Mouse (Mus musculus) spleen, adult 2 months (tissue): Measurements from ENCODE around the gene Ugt1a2. TPM values are rescaled to one million over a fixed set of nuclear protein-coding genes. Genes with fewer than 3 reads are reported as not detected.

Source experiments
- DNase-seq, 2 experiments: peaks; one replicate each; pipeline versions ENCODE4 v3.0.0 to v3.0.0-alpha.2; 2012 to 2021; ENCODE audit warnings: low spot score in 2 of 2, low read depth in 1 of 2
- H3K27ac ChIP-seq: fragments of 200-500 bp; 2 replicates; pipeline ENCODE4 v1.5.1; 2012; ENCODE audit warnings: low read length, inconsistent platforms; ENCODE audit not compliant: insufficient read depth
- H3K27me3 ChIP-seq: fragments of 200-500 bp; 2 replicates; pipeline ENCODE4 v1.6.1; 2012; ENCODE audit warnings: mild to moderate bottlenecking, moderate library complexity, low read length, inconsistent platforms; ENCODE audit not compliant: control insufficient read depth, insufficient read depth
- H3K36me3 ChIP-seq: fragments of 200-500 bp; 2 replicates; pipeline ENCODE4 v1.6.1; 2012; ENCODE audit warnings: mild to moderate bottlenecking, low read length, inconsistent platforms; ENCODE audit not compliant: control insufficient read depth, insufficient read depth
- H3K4me1 ChIP-seq: fragments of 200-500 bp; 2 replicates; pipeline ENCODE4 v1.6.1; 2011; ENCODE audit warnings: inconsistent platforms; ENCODE audit not compliant: control insufficient read depth, insufficient read depth, insufficient read length
- H3K4me3 ChIP-seq: fragments of 200-500 bp; 2 replicates; pipeline ENCODE4 v1.5.1; 2011; ENCODE audit warnings: mild to moderate bottlenecking, inconsistent platforms; ENCODE audit not compliant: insufficient read depth, insufficient read length; ENCODE audit errors: extremely low read depth
- CTCF ChIP-seq: fragments of 200-500 bp; IDR thresholded peaks from 2 replicates; pipeline ENCODE4 v1.5.1; 2011; ENCODE audit warnings: mild to moderate bottlenecking, inconsistent platforms; ENCODE audit not compliant: insufficient read depth, insufficient read length, insufficient replicate concordance; ENCODE audit errors: extremely low read depth
- POLR2A ChIP-seq: fragments of 200-500 bp; IDR thresholded peaks from 2 replicates; pipeline ENCODE4 v1.6.1; 2011; ENCODE audit warnings: low read depth, low read length, inconsistent platforms
- WGBS: fragments of 180-500 bp; shearing (Covaris S2); methylation state at CpG from one replicate; pipeline ENCODE4 v1.1.7; 2018; 5-methylcytosine and 5-hydroxymethylcytosine counted together
- polyA plus RNA-seq: library from polyadenylated mRNA; depleted of rRNA; stranded (reverse); fragments of >200 nt; gene quantifications from 2 replicates; pipeline ENCODE4 v1.2.3, GENCODE M21; 2012

Gene Ugt1a2
- polyA plus RNA-seq, 1 experiment: 0.13 TPM

DNA sequence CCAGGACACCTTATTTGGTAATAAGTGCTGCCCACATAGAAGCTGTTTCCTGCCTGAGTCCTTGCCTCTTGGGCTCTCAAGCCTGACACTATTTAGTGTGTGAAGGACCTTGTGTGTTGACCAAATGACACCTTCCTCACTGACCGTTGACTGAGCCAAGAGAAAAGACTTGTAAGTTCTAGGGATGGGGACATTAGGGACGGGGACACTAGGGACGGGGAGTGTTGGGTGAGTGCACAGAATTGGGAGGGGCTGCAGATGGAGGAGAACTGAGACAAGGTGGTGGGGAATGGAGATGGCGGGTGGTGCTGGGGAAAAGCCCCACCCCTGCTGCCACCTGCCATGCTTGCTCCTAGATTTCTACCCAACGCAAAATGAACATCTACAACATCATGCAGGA, 29.6 kb downstream of the Ugt1a2 start:
- Histone ChIP-seq H3K27me3 (no peaks in the 10 kb centered on the region), H3K27ac (no peak overlapping the region), H3K36me3 (no peaks in the 10 kb centered on the region), H3K4me1 (no peaks in the 10 kb centered on the region), H3K4me3 (no peak overlapping the region)
- 85% methylated on average over 5 of the region's 5 CpGs for whole genome bisulfite sequencing
- TF ChIP-seq POLR2A (no peak), CTCF (no peak)
- no peak for DNase-seq

DNA sequence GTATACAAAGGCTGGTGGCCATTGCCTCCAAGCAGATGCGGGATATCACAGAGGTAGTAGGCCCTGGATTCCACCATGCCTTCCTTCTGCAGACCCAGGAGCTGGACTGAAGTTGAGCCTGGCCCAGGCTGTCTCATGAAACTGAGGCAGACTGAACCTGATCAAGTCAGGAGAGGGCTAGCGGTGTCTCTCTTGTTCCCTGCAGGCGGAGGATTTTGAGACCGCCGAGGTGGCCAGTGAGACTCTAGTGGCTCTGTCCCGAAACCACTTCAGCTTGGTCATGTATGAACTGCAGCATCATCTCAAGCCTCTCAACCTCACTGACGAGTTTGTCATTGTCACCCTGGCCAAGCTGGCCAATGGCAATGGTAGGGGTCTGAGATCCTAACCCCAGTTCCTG, 30.0 kb downstream of the Ugt1a2 start:
- Histone ChIP-seq H3K27ac (no peak overlapping the region), H3K36me3 (no peaks in the 10 kb centered on the region), H3K4me3 (no peak overlapping the region), H3K4me1 (no peaks in the 10 kb centered on the region), H3K27me3 (no peaks in the 10 kb centered on the region)
- 72% methylated on average over 7 of the region's 7 CpGs for WGBS
- no peak for TF ChIP-seq CTCF
- TF ChIP-seq POLR2A: no peak
- no peak for DNase-seq

DNA sequence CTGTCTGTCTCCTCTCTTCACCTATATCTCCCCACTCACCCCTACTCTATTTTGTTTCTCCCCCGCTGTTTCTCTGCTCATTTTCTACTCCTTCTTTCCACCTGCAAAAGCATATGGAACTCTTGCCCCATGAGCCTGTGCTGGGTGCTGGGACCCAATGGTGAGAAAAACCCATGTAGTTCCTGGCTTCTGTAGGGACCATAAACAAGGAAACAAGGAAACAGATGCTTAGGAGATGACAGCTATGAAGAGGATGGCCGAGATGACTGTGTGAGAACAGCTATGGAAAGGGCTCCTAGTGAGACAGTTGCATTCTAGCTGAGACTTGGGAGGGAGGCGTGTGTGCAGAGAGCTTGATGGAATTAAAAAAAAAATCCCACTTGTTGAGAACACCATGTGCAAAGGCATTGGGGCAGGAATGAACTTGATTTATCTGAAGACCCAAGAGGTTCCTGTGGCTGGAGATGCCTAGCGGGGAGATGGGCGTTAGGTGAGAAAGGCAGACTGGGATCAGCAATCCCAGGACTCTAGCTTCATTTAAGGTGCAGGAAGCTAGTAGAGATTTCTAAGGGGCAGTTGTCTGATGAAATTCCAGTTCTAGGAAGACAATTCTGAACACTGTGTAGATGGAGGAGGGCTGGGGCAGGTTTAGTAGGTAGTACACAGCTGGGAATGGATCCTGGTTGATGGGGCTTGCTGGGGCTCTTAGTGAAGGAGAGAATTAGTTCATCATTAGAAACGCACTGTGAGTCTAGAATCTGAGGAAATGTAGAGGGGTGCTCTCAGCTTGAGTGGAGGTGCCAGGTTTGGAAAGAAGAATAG, 30.8 kb downstream of the Ugt1a2 start:
- no peaks in the 10 kb centered on the region for H3K36me3 ChIP-seq
- H3K27me3 ChIP-seq: no peaks in the 10 kb centered on the region
- no peak overlapping the region for H3K27ac ChIP-seq
- H3K4me1 ChIP-seq: no peaks in the 10 kb centered on the region
- no peak for DNase-seq
- 76% methylated on average over 6 of the region's 6 CpGs for WGBS
- TF ChIP-seq CTCF: no peak
- TF ChIP-seq POLR2A: no peak
- H3K4me3 ChIP-seq: no peak overlapping the region

DNA sequence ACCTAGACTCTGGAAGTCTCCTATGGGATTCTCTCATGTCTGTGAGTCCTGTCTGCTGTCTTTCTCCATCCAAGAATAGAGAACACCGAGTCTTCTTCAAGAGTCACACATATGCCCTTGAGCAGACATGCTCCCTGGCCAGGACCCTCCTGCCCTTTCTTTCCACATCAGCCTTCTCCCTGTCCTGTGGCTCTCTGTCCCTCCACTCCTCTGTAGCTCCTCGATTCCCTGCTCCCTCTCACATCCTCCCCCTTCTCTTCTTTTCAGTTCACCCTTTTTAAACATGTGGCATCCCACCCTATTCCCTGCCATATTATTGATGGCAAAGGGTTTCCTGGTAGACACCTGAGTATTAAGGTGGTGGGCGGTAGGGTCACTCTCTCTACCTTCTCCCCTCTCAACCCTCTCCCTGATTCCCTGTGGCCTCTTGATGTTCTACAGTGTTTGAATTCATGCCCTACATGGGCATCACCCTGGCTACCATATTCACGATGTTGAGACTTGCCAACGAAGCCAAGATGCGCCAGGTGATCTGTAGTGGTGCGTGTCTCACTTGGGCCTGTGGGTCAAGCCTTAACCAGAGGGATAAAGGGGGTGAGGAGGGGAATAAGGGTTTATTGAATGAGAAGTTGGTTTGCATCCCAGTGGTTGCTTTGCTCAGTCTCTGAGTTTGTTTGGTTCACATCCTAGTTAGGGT, 31.6 kb downstream of the Ugt1a2 start:
- WGBS: 68% methylated on average over 7 of the region's 7 CpGs
- TF ChIP-seq POLR2A: no peak
- Histone ChIP-seq H3K27me3 (no peaks in the 10 kb centered on the region), H3K4me3 (no peak overlapping the region), H3K4me1 (no peaks in the 10 kb centered on the region), H3K36me3 (no peaks in the 10 kb centered on the region), H3K27ac (no peak overlapping the region)
- no peak for DNase-seq

DNA sequence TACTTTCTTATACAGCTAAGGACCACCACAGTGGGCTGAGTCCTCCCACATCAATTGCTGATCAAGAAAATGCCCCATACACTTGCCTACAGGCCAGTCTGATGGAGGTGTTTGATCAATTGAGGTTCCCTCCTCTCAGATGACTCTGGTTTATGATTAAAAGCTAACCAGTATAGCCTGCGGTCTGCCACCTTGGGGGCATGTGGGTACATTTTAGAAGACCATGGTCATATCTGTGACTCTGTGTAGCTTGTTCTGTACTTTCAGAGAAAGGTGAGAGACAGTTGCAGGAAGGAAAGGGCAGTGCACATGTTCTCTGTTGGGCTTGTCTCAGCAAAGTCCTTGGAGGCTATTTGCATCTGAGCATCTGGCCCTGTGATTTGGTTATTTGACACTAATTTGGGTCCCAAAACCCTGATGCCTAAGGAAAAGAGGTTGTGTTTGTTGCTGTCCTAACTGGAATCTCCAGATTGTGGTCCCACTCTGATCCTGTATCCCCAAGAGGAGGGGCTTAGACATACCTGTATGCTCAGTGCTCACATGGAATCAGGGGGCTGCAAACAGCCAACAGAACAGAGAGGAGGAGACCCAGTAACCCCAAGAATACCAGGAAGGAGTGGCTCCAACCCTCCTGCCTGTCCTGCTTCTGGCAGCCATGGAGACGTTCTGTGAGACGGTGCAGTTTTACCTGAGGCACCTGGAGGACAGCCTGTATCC, 32.4 kb downstream of the Ugt1a2 start:
- DNase-seq: no peak
- Histone ChIP-seq H3K36me3 (no peaks in the 10 kb centered on the region), H3K27ac (no peak overlapping the region), H3K4me3 (no peak overlapping the region), H3K27me3 (no peaks in the 10 kb centered on the region), H3K4me1 (no peaks in the 10 kb centered on the region)
- TF ChIP-seq POLR2A: no peak
- TF ChIP-seq CTCF: no peak
- 53% methylated on average over 3 of the region's 3 CpGs for WGBS

DNA sequence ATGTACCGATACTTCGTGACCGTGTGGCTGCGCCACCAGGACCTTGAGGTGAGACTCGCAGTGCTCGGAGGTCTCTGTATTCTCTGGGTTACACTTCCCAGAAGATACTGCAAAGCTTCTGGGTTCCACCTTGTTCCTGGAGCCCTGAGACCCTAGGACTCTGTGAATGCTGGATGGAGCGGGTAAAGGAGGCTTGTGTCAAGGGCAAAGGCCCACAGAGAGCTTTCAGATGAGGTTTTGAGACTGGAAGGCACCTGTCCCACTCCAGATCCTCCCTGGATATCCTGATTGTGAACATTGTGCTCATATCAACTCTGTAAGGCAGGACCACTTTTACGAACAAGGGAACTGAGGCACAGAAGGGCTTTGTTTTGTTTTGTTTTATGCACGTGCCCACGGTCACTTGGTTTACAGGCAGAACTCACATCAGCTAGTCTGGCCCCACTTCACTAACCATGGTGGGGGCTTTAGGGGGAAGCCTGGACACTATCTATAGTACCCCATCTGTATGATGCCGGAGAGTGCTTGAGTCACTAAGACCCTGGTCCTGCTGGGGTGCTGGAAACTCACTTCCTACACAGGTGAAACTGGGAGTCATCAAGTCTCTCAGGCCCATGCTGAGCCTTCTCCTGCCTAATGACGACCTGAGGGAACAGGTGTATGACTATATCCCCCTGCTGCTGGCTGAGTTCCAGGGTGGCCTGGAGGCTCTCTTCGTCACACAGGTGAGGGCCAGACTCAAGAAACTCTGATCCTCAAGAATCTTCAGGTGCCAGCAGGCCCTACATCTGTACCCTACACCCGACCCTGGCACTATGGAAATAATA, 33.2 kb downstream of the Ugt1a2 start:
- DNase-seq: no peak
- Histone ChIP-seq H3K36me3 (no peaks in the 10 kb centered on the region), H3K4me3 (no peak overlapping the region), H3K27me3 (no peaks in the 10 kb centered on the region), H3K27ac (no peak overlapping the region), H3K4me1 (no peaks in the 10 kb centered on the region)
- 67% methylated on average over 14 of the region's 14 CpGs for WGBS
- TF ChIP-seq POLR2A (no peak), CTCF (no peak)
